Mouse (Mus musculus): ENCODE results near the gene Tas1r3.

DNA sequence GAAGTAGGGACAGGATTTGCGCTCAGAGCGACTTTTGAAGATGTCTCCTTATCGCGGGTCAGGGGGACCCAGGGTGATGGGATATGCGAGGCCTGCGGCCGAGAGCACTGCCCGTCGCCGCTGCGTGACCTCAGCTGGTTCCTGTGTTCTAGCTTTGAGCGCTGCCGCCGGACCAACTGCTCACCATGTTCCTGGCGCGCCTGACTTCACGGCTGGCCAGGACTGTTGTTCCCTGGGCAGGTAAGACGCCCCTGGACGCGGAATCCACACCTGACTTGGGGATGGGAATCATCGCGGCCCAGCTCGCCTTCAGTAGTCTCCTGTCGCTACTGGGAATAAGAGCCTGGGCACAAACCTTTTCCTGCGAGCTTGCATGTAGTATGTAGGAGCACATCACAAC lies 31.3 kb downstream of the Tas1r3 start:
- no peak for TF ChIP-seq CTCF (IDR thresholded peaks at IDR 0.05; ENCODE audit: low read depth)
- TF ChIP-seq EP300 (IDR thresholded peaks at IDR 0.05; ENCODE audit: low read depth), result no peak
